32 mouse cellular contexts compared by ENCODE assay signal in genomic region chr6:136040931-136041330, GRCm38 (mm10).
"Had no signal": no experiment of that assay in that cellular context is flagged by ENCODE, and none has a peak within 500 bp of the region (broad histone marks: within the 10 kb centered on the region; RNA-seq: fewer than 3 reads in every experiment).

No protein-coding gene starts in this region.

- H3K4me2 ChIP-seq: limb, embryonic 12.5 days; limb, embryonic 13.5 days; limb, embryonic 15.5 days; liver, embryonic 11.5 days; liver, embryonic 12.5 days; liver, embryonic 13.5 days; liver, embryonic 15.5 days; lung, embryonic 14.5 days; lung, embryonic 15.5 days; midbrain, embryonic 11.5 days; midbrain, embryonic 12.5 days; midbrain, embryonic 13.5 days; midbrain, embryonic 15.5 days; neural tube, embryonic 12.5 days had no signal

- H3K27ac ChIP-seq: limb, embryonic 10.5 days; limb, embryonic 12.5 days; limb, embryonic 13.5 days; limb, embryonic 15.5 days; liver, embryonic 12.5 days; liver, embryonic 13.5 days; liver, embryonic 14.5 days; liver, embryonic 15.5 days; lung, embryonic 15.5 days; macrophage; midbrain, embryonic 10.5 days; midbrain, embryonic 12.5 days; midbrain, embryonic 13.5 days; midbrain, embryonic 15.5 days; neural tube, embryonic 12.5 days had no signal

- H3K36me3 ChIP-seq: limb, embryonic 10.5 days; limb, embryonic 12.5 days; limb, embryonic 13.5 days; limb, embryonic 15.5 days; liver, embryonic 12.5 days; liver, embryonic 13.5 days; liver, embryonic 15.5 days; lung, embryonic 15.5 days; midbrain, embryonic 10.5 days; midbrain, embryonic 12.5 days; midbrain, embryonic 15.5 days; neural tube, embryonic 12.5 days had no signal

- H3K4me1 ChIP-seq: limb, embryonic 10.5 days; limb, embryonic 12.5 days; limb, embryonic 13.5 days; limb, embryonic 15.5 days; liver, embryonic 12.5 days; liver, embryonic 13.5 days; liver, embryonic 15.5 days; lung, embryonic 15.5 days; megakaryocyte, embryonic 14.5 days; midbrain, embryonic 12.5 days; midbrain, embryonic 13.5 days; midbrain, embryonic 15.5 days; neural tube, embryonic 12.5 days had no signal

- H3K4me3 ChIP-seq: limb, embryonic 10.5 days; limb, embryonic 12.5 days; limb, embryonic 13.5 days; limb, embryonic 15.5 days; liver, embryonic 12.5 days; liver, embryonic 13.5 days; liver, embryonic 15.5 days; lung, embryonic 15.5 days; megakaryocyte, embryonic 14.5 days; midbrain, embryonic 10.5 days; midbrain, embryonic 12.5 days; midbrain, embryonic 13.5 days; midbrain, embryonic 15.5 days; myocyte; neural tube, embryonic 12.5 days had no signal

- DNase-seq: left cerebral cortex, postnatal 4 days; liver; liver, embryonic 13.5 days; liver, postnatal 0 days; lung, adult 18-20 months; lung, adult 2 months; lung, embryonic 14.5 days; lung, postnatal 10 days; lung, postnatal 14 days; lung, postnatal 36 days; lung, postnatal 4 days; midbrain, embryonic 14.5 days had no signal

- ATAC-seq: liver, embryonic 12.5 days; liver, postnatal 0 days; lung, postnatal 0 days; midbrain, embryonic 13.5 days; midbrain, embryonic 15.5 days; midbrain, embryonic 16.5 days had no signal

- H3K9me3 ChIP-seq: limb, embryonic 10.5 days; limb, embryonic 12.5 days; limb, embryonic 13.5 days; limb, embryonic 15.5 days; liver, embryonic 15.5 days; lung, embryonic 15.5 days; midbrain, embryonic 10.5 days; midbrain, embryonic 12.5 days; midbrain, embryonic 13.5 days; midbrain, embryonic 15.5 days; neural tube, embryonic 12.5 days had no signal

- H3K9ac ChIP-seq: limb, embryonic 12.5 days; limb, embryonic 13.5 days; limb, embryonic 15.5 days; liver, embryonic 12.5 days; liver, embryonic 13.5 days; liver, embryonic 14.5 days; liver, embryonic 15.5 days; liver, postnatal 0 days; lung, embryonic 14.5 days; lung, embryonic 15.5 days; midbrain, embryonic 12.5 days; midbrain, embryonic 13.5 days; midbrain, embryonic 15.5 days; neural tube, embryonic 12.5 days had no signal

- H3K27me3 ChIP-seq: limb, embryonic 12.5 days; limb, embryonic 13.5 days; limb, embryonic 15.5 days; liver, embryonic 12.5 days; liver, embryonic 13.5 days; liver, embryonic 15.5 days; lung, embryonic 15.5 days; megakaryocyte, embryonic 14.5 days; midbrain, embryonic 12.5 days; midbrain, embryonic 13.5 days; midbrain, embryonic 15.5 days; neural tube, embryonic 12.5 days had no signal
